8 mouse cellular contexts compared by ENCODE assay signal in genomic region chr4:141789564-141790218, GRCm38 (mm10). TPM values are rescaled to one million over a fixed set of nuclear protein-coding genes. Genes with fewer than 3 reads are reported as not detected.
DNase-seq lines count a peak whose midpoint lies in the region; ATAC-seq and TF ChIP-seq lines count a peak whose summit lies in the region.

No protein-coding gene starts in this region.

- H3K9me3 ChIP-seq in kidney, embryonic 15.5 days (replicated peaks): no peaks in the 10 kb centered on the region
- H3K9me3 ChIP-seq in intestine, embryonic 14.5 days (ENCODE audit: control insufficient read depth, low read length): no peaks in the 10 kb centered on the region
- H3K9me3 ChIP-seq in midbrain, postnatal 0 days (ENCODE audit: low read length): no peaks in the 10 kb centered on the region

- WGBS in kidney, embryonic 15.5 days: 51% methylated on average over 3 of the region's 3 CpGs
- 39% methylated on average over 3 of the region's 3 CpGs for WGBS in intestine, embryonic 14.5 days
- whole genome bisulfite sequencing in midbrain, postnatal 0 days: 53% methylated on average over 3 of the region's 3 CpGs

- peak overlapping the region; percentile 92 for H3K9ac ChIP-seq in kidney, embryonic 15.5 days
- H3K9ac ChIP-seq in intestine, embryonic 14.5 days (ENCODE audit: low read length): peak overlapping the region; percentile 91
- H3K9ac ChIP-seq in midbrain, postnatal 0 days (replicated peaks; ENCODE audit: low read length, poor library complexity, severe bottlenecking): peak overlapping the region; percentile 93

- peak overlapping the region; percentile 83 for H3K4me2 ChIP-seq in kidney, embryonic 15.5 days
- H3K4me2 ChIP-seq in intestine, embryonic 14.5 days (ENCODE audit: low read length): peak overlapping the region; percentile 94
- H3K4me2 ChIP-seq in midbrain, postnatal 0 days (ENCODE audit: low read depth, low read length, poor library complexity, severe bottlenecking): peak overlapping the region; percentile 87

- no peak for DNase-seq in kidney, postnatal 36 days
- DNase-seq in intestine, embryonic 14.5 days (ENCODE audit: low spot score): no peak
- DNase-seq in midbrain, postnatal 0 days (ENCODE audit: low spot score): no peak
- no peak for DNase-seq in gastrocnemius, postnatal 14 days
- DNase-seq in cerebellum, postnatal 36 days: no peak
- no peak for DNase-seq in layer of hippocampus, postnatal 36 days

- intact Hi-C loops in gastrocnemius, postnatal 14 days (cut with DNase I; ENCODE audit: low total_unique reads): no loop called here

- H3K27ac ChIP-seq in kidney, embryonic 15.5 days: peak overlapping the region; percentile 88
- peak overlapping the region; percentile 28 for H3K27ac ChIP-seq in brown adipose tissue, adult 24 weeks (replicated peaks; ENCODE audit: low read depth, low read length)
- H3K27ac ChIP-seq in intestine, embryonic 14.5 days (ENCODE audit: low read depth): peak overlapping the region; percentile 61; the same call in 1 of the 2 replicates
- peak overlapping the region; percentile 88 for H3K27ac ChIP-seq in midbrain, postnatal 0 days (ENCODE audit: low read depth, low read length)

- peak overlapping the region; percentile 86 for H3K4me3 ChIP-seq in kidney, embryonic 15.5 days (replicated peaks)
- H3K4me3 ChIP-seq in brown adipose tissue, adult 24 weeks (ENCODE audit: insufficient read depth, low read depth, low read length): peak overlapping the region; percentile 63
- H3K4me3 ChIP-seq in intestine, embryonic 14.5 days (ENCODE audit: low read depth, low read length): peak overlapping the region; percentile 91
- H3K4me3 ChIP-seq in midbrain, postnatal 0 days (ENCODE audit: low read depth, low read length): peak overlapping the region; percentile 98

- H3K27me3 ChIP-seq in kidney, embryonic 15.5 days: no peaks in the 10 kb centered on the region
- no peaks in the 10 kb centered on the region for H3K27me3 ChIP-seq in intestine, embryonic 14.5 days (replicated peaks; ENCODE audit: control insufficient read depth, insufficient read depth, low read length)
- no peaks in the 10 kb centered on the region for H3K27me3 ChIP-seq in midbrain, postnatal 0 days (ENCODE audit: insufficient read depth, low read length)

- H3K36me3 ChIP-seq in kidney, embryonic 15.5 days: peaks cover 30% of the 10 kb centered on the region
- H3K36me3 ChIP-seq in intestine, embryonic 14.5 days (ENCODE audit: control insufficient read depth, insufficient read depth, low read length): peaks cover 22% of the 10 kb centered on the region
- peaks cover 9% of the 10 kb centered on the region; the same call in 1 of the 2 replicates for H3K36me3 ChIP-seq in midbrain, postnatal 0 days (ENCODE audit: insufficient read depth, low read length)

- no peak for ATAC-seq in kidney, embryonic 15.5 days (replicated peaks; ENCODE audit: low FRiP score)
- ATAC-seq in intestine, embryonic 14.5 days (replicated peaks; ENCODE audit: low FRiP score, low TSS enrichment, low read depth): no peak
- no peak for ATAC-seq in midbrain, postnatal 0 days (ENCODE audit: low FRiP score)

- TF ChIP-seq CTCF in midbrain, postnatal 0 days (IDR thresholded peaks at IDR 0.05): no peak

- peaks cover 31% of the 10 kb centered on the region for H3K4me1 ChIP-seq in kidney, embryonic 15.5 days
- H3K4me1 ChIP-seq in brown adipose tissue, adult 24 weeks (ENCODE audit: control insufficient read depth, insufficient read depth, insufficient read length, low read length): peaks cover 15% of the 10 kb centered on the region
- peaks cover 17% of the 10 kb centered on the region for H3K4me1 ChIP-seq in intestine, embryonic 14.5 days (replicated peaks; ENCODE audit: control insufficient read depth, insufficient read depth, low read length)
- no peaks in the 10 kb centered on the region for H3K4me1 ChIP-seq in midbrain, postnatal 0 days (ENCODE audit: insufficient read depth, low read length)

RNA-seq across cellular contexts. Expression of gene Dnajc16, which starts 1.0 kb away (rescaled TPM):
- polyA plus RNA-seq in kidney, embryonic 15.5 days (2015; fragmentation: Nextera tagmentation; extraction: Ambion mirVana): 5.2 and 5.5 TPM in 2 replicates
- 4.7 and 6.4 TPM in 2 replicates for polyA plus RNA-seq in brown adipose tissue, adult 24 weeks (2012; ENCODE audit: insufficient read depth, insufficient read length, missing spikeins)
- polyA plus RNA-seq in intestine, embryonic 14.5 days (2014; fragmentation: Nextera tagmentation; extraction: Ambion mirVana): 4.4 and 4.5 TPM in 2 replicates
- total RNA-seq in midbrain, postnatal 0 days (2014; rRNA removed): 18.2 and 20.5 TPM in 2 replicates
- 7.0 and 7.2 TPM in 2 replicates for polyA plus RNA-seq in midbrain, postnatal 0 days (2015; fragmentation: Nextera tagmentation; extraction: Ambion mirVana)
- 1 to 10 TPM; 8.6 to 9.4 TPM for total RNA-seq in gastrocnemius, postnatal 14 days (2021)
- 10 to 100 TPM; 43.3 to 45.0 TPM for total RNA-seq in layer of hippocampus, postnatal 36 days (2021)

RNA-seq across cellular contexts. Expression of gene Casp9, which starts 3.7 kb away (rescaled TPM):
- 23.7 and 25.8 TPM in 2 replicates for polyA plus RNA-seq in kidney, embryonic 15.5 days (2015; fragmentation: Nextera tagmentation; extraction: Ambion mirVana)
- 6.1 and 7.7 TPM in 2 replicates for polyA plus RNA-seq in brown adipose tissue, adult 24 weeks (2012; ENCODE audit: insufficient read depth, insufficient read length, missing spikeins)
- 19.3 and 20.0 TPM in 2 replicates for polyA plus RNA-seq in intestine, embryonic 14.5 days (2014; fragmentation: Nextera tagmentation; extraction: Ambion mirVana)
- 26.9 and 27.0 TPM in 2 replicates for total RNA-seq in midbrain, postnatal 0 days (2014; rRNA removed)
- 17.6 and 19.7 TPM in 2 replicates for polyA plus RNA-seq in midbrain, postnatal 0 days (2015; fragmentation: Nextera tagmentation; extraction: Ambion mirVana)
- 1 to 10 TPM; 3.7 to 4.8 TPM for total RNA-seq in gastrocnemius, postnatal 14 days (2021)
- 10 to 100 TPM; 19.9 to 21.1 TPM for total RNA-seq in layer of hippocampus, postnatal 36 days (2021)

RNA-seq across cellular contexts. Expression of gene Cela2a, which starts 36.3 kb away (rescaled TPM):
- 0.19 TPM in 1 of 2 replicates, not detected in the other for polyA plus RNA-seq in kidney, embryonic 15.5 days (2015; fragmentation: Nextera tagmentation; extraction: Ambion mirVana)
- polyA plus RNA-seq in brown adipose tissue, adult 24 weeks (2012; ENCODE audit: insufficient read depth, insufficient read length, missing spikeins): not detected in 2 replicates
- polyA plus RNA-seq in intestine, embryonic 14.5 days (2014; fragmentation: Nextera tagmentation; extraction: Ambion mirVana): 6.9 TPM in 1 of 2 replicates, not detected in the other
- total RNA-seq in midbrain, postnatal 0 days (2014; rRNA removed): not detected in 2 replicates
- not detected in 2 replicates for polyA plus RNA-seq in midbrain, postnatal 0 days (2015; fragmentation: Nextera tagmentation; extraction: Ambion mirVana)
- total RNA-seq in gastrocnemius, postnatal 14 days (2021): not detected
- total RNA-seq in layer of hippocampus, postnatal 36 days (2021): not detected

RNA-seq across cellular contexts. Expression of gene Agmat, which starts 43.2 kb away (rescaled TPM):
- polyA plus RNA-seq in kidney, embryonic 15.5 days (2015; fragmentation: Nextera tagmentation; extraction: Ambion mirVana): 1.7 and 2.4 TPM in 2 replicates
- not detected in 2 replicates for polyA plus RNA-seq in brown adipose tissue, adult 24 weeks (2012; ENCODE audit: insufficient read depth, insufficient read length, missing spikeins)
- 10.1 and 12.7 TPM in 2 replicates for polyA plus RNA-seq in intestine, embryonic 14.5 days (2014; fragmentation: Nextera tagmentation; extraction: Ambion mirVana)
- not detected in 2 replicates for total RNA-seq in midbrain, postnatal 0 days (2014; rRNA removed)
- polyA plus RNA-seq in midbrain, postnatal 0 days (2015; fragmentation: Nextera tagmentation; extraction: Ambion mirVana): not detected in 2 replicates
- under 1 TPM in 1 of 2 experiments, not detected in 1; 0.82 TPM for total RNA-seq in gastrocnemius, postnatal 14 days (2021)
- total RNA-seq in layer of hippocampus, postnatal 36 days (2021): under 1 TPM in 1 of 2 experiments, not detected in 1; 0.32 TPM

RNA-seq across cellular contexts. Expression of gene Ctrc, which starts 56.5 kb away (rescaled TPM):
- not detected in 2 replicates for polyA plus RNA-seq in kidney, embryonic 15.5 days (2015; fragmentation: Nextera tagmentation; extraction: Ambion mirVana)
- polyA plus RNA-seq in brown adipose tissue, adult 24 weeks (2012; ENCODE audit: insufficient read depth, insufficient read length, missing spikeins): not detected in 2 replicates
- not detected in 2 replicates for polyA plus RNA-seq in intestine, embryonic 14.5 days (2014; fragmentation: Nextera tagmentation; extraction: Ambion mirVana)
- not detected in 2 replicates for total RNA-seq in midbrain, postnatal 0 days (2014; rRNA removed)
- polyA plus RNA-seq in midbrain, postnatal 0 days (2015; fragmentation: Nextera tagmentation; extraction: Ambion mirVana): not detected in 2 replicates
- total RNA-seq in gastrocnemius, postnatal 14 days (2021): not detected
- total RNA-seq in layer of hippocampus, postnatal 36 days (2021): not detected

Comparison
In these comparisons a context has a peak if more than half of its experiments do, and no peak if none do; other contexts are left out.
1. H3K27ac ChIP-seq: peak in every context shown above with its lines; median percentile 88 in kidney, embryonic 15.5 days; 88 in midbrain, postnatal 0 days; 61 in intestine, embryonic 14.5 days; 28 in brown adipose tissue, adult 24 weeks.